Mouse (Mus musculus): ENCODE data around the gene Fbxl5.

Fbxl5 gene

DNA sequence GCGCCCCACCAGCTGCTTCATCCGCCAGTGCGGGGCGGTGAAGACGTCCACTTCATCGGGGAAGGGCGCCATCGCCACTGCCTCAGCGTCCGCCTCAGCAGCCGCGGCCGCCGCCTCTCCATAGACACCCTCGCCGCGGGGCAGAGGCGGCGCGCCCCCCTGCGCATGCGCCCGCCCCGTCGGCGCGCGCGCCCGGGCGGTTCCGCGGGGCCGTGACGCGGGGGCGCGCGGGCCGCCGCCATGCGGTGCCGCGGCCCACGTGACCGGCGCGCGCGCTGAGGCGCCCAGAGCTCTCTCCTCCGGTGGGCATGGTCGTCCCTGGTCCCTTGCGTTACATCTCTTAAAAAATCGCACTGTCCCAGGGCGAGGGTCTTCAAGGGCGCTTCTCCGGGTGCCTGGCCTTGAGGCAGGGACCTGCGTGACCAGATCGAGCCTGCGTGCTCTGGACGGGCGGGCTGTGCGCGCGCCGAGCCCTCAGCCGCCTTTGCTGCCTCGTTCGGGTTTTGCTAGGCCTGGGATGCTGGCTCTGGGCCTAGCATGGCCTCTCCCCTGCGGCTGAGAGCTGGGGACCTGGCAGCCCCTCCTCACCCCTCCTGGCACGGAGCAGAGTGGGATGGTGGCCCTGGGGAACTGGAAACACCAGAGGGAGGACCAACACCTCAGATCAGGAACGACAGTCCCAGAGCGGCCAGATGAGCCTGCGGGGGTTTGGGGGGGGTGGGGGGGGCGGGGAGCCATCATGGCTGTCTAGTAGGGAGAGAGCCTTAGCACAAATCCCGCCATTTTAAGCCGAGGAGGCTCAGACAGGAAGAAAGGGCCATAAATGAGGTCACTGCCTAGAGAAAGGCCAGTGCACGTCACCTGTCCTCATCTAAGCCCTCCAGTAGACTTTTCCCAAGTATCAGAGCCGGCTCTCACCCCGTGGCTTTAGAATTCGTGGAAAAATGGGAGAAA is 39.2 kb downstream of the Fbxl5 start:
- DNase-seq (ENCODE audit: low spot score in 2 of 2) = peak; percentile 74 to 79

DNA sequence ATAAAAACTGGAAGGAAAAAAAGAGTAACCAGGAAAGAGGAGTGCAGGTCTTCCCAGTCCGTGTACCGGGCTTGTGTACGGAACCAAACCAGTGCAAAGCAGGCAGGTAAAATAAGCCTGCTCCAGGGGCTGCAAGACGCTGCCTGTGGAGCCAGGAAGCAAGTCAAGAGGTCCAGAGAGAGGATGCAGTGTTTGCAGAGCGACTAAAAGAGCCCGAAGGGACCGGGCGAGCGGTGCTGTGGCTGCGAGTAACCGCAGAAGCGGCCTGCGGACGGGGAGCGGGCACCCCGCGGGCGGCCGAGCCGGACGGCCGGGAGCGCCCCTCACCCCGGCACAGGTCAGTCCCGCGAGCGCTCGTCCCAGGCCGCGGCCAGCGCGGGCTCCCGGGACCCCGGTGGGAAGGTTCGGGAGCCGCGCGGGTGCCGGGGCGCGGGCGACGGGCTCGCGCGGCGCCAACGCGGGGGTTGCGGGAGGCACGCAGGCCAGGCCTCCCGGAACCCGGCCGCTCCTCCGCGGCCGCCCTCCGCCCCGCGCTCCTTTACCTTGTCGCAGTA is 39.9 kb downstream of the Fbxl5 start:
- DNase-seq (ENCODE audit: low spot score in 2 of 2) = peak in 1 of 2 experiments; percentile 28

DNA sequence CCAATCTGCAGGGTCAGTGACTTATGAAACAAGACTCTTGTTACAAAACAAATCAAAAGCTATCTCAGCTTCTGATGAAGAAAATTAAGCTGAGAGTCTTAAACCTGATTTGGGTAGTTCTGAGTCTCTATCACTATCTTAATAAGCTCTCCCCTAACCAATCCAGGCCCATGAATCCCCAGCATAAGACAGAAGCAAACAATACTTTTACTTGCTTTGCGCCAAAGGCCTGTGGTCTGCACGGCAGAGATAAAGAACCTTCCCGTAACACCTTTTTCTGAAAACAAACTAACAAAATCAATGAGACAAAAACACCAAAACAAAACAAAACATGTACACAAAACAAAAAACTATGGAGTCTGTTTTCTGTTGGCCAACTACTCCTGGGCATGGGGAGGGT is 42.9 kb downstream of the Fbxl5 start:
- no peak for DNase-seq (ENCODE audit: low spot score in 2 of 2)

DNA sequence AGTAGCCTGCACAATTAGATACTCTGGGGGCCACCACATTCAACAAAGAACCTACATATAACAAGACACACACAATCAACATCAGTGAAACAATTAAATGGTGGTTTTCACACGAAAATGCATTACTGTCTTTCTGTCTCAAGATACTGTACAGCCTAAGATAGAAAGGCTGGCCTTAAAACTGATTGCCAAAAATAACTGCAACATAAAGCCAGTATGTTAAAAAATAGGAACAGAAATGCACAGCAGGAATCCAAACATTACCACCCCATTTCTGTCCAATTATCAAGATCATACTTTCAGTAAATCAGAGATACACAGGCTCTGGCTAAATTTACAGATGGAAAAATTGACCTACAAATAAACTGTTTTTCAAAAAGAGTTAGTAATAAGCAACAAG is 44.4 kb downstream of the Fbxl5 start:
- no peak for DNase-seq (ENCODE audit: low spot score in 2 of 2)

DNA sequence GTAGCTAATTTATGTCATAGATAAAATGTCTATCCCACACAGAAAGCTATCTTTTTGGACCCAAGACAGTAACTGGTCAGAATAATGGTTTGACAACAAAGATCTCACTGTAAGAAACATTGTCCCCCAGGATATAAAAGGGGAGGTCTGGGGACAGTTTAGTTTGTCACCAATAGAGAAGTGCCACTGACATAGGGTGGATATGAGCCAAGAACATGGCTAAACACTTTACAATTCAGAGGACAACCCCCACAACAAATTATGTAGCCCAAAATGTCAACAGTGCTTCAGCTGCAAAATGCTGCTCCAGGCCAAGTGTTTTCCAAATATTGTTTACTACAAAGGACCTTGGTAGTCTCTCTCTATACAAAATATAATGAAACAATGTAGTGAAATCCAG is 45.0 kb downstream of the Fbxl5 start:
- DNase-seq (ENCODE audit: low spot score in 2 of 2) = no peak

DNA sequence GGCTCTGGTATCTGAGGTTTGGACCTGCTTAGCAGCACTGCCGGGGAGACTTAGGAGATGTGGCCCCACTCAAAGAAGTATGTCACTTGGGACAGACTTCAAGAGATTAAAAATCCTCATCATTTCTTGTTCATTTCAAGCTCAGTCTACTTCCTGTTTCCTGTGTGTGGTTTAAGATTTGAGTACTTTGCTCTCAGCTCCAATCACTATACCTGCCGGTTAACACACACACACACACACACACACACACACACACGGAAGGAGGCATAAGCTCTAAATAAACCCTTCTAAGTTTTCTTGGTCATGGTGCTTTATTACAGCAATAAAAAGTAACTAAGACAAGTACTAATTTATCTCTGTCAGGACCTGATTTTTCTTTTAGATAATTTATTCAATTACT is 49.9 kb downstream of the Fbxl5 start:
- DNase-seq (ENCODE audit: low spot score in 2 of 2) = no peak

DNA sequence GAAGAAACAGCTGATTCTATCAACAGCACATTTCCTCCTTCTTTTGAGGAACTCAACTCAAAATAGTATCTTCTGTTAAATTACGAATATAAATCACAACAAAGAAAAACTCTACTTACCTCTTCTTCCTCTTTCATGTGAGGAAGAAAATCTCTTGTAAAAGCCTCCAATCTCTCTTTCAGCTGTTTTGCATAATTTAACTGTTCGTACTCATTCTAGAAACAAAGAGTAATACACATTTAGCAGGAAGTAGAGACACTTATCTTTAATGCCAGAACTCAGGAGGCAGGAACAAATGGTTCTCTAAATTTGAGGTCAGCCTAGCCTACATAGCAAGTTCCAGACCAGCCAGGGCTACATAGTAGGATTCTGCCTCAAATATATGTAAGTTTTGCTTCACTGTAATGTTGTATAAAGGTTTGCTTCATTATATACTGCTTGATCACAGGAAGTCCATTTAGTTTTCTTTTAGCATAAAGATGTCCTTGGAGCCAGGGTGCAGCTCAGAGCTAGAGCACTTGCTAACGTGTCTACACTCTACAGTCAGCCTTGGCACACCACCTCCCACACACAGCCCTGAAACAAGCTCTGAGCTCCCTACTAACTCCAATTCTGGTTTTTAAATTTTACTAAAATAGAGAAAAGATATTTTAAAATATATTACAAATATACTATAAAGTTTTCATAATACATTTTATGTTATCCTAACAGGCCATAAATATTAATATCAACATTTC is 50.7 kb downstream of the Fbxl5 start:
- DNase-seq (ENCODE audit: low spot score in 2 of 2) = peak in 1 of 2 experiments; percentile 44

DNA sequence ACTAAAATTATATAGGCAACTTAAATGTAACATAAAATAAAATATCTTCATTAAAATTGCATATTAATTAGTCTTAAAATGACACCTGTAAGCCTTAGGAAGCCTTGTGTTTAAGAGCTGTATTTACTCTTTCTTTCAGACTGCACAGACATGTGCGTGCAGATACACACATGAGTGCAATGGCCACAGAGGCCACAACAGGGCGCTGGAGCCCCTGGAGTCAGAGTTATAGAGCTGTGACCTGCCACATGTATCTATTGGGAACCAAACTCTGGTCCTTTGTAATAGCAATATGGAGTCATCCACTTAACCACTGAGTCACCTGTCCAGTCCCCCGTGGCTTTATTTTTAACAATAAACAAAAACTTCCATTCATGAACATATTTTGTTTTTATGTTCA is 72.3 kb downstream of the Fbxl5 start:
- DNase-seq (ENCODE audit: low spot score in 2 of 2) = no peak

DNA sequence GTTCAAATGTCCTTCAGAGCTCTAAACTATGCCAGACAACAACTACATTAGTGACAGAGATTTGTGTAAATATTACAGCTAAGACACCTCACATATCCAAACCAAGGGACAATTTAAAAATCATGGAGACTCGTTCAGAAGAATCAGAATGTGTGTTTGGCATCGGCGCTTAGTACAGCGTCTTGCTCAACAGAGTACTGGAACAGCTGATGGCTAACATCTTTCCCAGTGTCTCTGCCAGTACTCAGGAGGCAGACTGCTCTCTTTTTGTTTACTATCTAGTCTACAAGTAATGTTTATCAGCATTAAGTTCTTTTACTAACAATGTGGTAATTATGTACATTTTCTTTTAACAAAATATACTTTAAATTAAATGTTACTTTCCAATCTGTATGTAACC is 73.4 kb downstream of the Fbxl5 start:
- no peak for DNase-seq (ENCODE audit: low spot score in 2 of 2)

DNA sequence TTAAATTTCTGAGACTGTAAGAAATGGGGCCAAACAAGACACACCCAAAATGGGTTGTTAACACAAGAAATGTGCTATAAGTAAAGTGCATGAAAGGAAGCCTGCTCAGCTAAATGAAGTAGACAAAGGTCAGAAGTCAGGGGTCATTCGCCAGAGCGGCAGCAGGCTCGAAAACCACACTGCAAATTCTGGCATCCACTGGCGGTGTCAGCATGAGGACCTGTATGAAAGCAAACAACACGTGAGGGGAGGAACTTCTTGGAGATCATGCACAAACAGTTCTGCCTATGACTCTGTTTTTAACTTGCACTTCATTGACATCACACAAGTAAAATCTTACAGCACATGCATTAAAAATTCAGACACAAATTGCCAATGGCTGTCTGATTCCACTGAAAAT is 76.3 kb downstream of the Fbxl5 start:
- no peak for DNase-seq (ENCODE audit: low spot score in 2 of 2)

DNA sequence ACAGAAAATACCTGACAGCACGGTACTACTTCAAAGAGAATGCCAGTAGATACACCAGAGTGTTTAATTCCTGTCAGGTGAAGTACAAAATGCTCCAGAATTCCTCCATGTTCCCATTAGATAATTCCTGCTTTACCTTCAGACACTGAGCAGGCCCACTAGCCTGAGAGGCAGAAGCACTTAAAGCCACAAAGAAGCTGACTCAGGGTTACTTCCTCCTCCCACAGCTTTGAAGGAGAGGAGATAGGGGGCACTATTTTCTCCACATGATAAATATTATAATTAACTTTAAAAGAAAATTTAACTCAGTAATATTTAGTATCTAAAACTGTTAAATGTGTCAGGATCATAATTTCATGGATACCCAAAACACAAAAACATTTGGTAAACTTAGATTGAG is 77.3 kb downstream of the Fbxl5 start:
- no peak for DNase-seq (ENCODE audit: low spot score in 2 of 2)

DNA sequence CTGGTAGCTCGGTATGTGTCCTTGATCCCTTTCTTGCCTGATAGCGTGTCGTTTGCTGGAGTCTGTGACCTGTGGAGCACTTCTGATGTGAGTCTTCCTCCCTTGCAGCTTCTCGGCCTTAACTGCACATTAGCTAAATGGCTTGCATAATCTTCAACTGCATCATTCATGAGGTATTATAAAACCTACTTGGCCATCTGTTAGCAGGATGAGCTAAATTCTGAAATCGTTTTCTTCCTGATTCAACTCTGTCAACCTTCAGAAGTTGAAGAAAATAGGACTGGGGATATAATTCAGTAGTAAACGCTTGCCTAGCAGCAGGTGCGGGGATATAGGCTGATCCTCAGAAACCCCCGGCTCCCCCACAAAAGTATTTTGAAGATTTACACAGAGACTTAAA is 89.1 kb downstream of the Fbxl5 start:
- peak; percentile 29 to 57 for DNase-seq (ENCODE audit: low spot score in 2 of 2)

DNA sequence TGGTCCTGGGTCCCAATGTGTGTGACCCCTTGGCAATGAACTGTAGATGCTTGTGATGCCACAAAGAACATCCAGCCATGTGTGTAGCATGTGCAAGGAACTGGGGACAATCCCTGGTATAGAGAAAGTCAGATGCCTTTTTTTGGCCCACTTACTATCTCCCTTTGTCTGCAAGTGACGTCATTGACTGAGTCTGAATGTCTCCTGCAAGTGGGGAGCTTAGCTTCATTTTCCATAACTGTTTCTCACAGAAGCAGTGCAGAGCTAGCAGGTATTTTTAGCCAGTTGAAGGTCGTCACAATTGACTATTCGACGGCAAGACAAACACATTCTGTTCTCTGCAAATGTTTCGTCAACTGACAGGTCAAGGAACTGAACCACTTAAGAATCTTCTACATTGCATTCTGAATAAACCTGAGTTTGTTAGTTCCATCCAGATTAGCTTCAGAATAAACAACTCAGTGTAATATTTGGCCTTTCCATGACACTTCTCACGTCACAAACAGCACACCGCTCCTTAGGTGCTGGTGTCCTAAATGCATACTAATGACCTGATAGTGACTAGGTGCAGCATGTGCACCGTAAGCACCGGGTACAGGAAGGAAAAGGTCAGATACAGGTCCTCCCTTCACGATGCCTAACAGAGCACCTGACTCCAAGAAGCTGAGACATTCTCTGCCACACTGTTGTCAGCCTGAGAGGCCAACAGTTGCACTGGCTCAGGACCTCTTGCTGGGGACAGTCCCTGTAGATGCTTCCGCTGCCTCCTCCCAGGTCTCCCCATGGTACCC is 92.9 kb downstream of the Fbxl5 start:
- no peak for DNase-seq (ENCODE audit: low spot score in 2 of 2)

DNA sequence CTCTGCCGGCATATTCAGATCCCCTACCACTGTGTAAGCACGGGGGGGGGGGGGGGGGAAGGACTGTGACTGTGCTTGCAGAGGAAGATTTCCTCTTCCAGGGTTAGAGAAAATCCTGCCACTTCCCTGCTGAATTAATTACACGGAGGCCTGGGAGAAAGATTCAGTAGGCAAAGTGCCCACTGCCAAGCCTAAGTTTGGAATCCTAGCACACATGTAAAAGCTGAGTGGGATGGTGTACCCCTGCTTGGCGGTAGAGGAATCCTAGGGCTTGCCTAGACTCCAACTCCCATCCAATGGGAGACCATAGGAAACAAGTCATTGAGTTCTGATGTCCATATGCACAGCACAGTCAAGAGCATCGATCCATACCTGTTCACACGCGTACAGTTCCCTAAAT is 97.6 kb downstream of the Fbxl5 start:
- DNase-seq (ENCODE audit: low spot score in 2 of 2) = peak in 1 of 2 experiments; percentile 33

DNA sequence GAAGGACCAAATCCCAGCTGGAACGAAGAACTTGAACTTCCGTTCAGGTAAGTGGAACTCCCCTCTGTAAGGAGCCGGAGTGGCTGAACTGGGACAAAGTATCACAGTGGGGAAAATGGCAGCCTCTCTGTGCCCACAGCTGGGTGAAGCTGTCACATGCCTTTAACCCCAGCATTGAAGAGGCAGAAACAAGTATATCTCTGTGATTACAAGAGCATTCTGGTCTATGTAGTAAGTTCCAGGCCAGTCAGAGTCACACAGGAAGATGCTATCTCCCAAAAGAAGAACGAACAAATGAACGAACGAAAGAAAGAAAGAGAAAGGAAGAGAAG is 99.0 kb downstream of the Fbxl5 start:
- no peak for DNase-seq (ENCODE audit: low spot score in 2 of 2)

DNA sequence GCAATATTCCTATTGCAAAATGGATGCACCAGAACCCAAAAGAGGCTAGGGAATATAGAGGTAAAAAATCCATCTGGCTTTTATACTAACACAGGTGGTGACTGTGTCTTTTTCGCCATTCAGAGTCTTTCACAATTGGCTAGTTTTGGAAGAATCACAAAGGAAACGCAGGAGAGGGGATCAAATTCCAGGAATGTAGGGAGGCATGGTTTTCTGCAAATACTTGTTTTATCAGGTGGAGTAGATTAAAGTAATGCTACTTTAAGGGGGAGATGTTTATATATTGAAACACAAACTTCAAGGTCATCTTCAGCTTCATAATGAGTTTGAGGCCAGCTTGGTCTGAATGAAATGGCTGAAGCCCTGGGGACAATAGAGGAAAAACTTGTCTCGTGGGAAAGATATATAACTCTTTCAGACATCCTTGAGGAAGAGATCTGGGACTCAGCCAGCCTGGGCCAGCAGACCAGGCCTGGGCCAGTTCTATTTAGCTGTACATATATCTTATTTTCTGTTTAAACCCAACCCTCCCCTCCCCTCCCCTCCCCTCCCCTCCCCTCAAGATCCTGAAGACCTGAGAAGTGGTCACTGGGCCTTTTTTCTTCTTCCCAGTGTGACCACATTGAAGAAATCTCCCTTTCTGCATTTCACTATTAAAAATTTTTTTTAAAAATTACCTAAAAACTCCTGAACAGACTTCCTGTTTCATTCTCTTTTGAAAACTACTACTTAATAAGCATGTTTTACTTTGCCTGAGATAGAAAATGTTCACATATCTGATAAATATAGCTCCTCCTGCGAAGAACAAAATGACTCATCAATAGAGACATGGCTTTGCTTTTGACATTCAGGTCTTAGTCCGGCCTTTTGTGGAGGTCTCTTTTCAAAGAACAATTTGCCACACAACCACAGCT is 99.6 kb downstream of the Fbxl5 start:
- no peak for DNase-seq (ENCODE audit: low spot score in 2 of 2)

DNA sequence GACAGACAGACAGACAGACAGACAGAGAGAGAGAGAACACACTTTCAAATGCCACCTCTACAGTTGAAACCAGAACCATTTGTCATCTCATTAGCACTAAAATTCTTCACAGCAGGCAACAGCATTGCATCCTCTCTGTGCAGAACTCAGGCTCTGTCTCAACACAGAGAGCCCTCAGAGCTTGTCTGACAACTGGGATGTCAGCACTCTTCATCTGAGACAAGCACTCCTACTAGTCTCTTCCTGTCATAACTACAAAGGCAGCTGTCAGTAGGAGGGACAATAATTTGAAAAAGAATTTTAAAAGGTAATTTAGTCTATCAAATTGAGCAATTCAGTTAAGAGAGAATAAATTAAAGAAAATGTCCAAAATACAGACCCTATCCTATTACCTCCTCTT is 122.2 kb downstream of the Fbxl5 start:
- DNase-seq (ENCODE audit: low spot score in 2 of 2) = no peak

DNA sequence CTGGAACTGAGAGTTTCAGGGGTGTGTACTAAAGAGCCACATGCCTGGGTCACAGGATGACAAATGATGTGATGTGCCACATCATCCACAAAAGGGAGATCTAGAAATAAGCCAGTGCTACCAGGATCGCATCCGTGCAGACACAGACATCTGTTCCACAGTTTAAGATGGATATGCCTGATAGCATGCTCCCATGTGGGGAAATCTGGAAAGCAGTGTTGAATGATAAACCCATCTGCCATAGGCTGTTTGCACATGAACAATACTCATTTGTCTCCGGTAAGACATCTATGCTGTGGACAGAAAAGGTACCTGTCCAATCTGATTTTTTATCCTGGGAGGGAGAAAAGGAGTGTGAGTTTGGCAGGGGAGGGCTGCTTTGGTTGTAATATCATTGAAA is 124.3 kb downstream of the Fbxl5 start:
- DNase-seq (ENCODE audit: low spot score in 2 of 2) = no peak
